Mouse (Mus musculus) embryonic facial prominence, embryonic 15.5 days (tissue): ENCODE results near the gene S1pr4. TPM values are rescaled to one million over a fixed set of nuclear protein-coding genes. Genes with fewer than 3 reads are reported as not detected.

ENCODE experiments used
- ATAC-seq: fragments of 200-750 bp; cut with Nextera tagmentation; 2 replicates; pipeline ENCODE4 v1.8.0; 2017; ENCODE audit warnings: low read depth, moderate TSS enrichment; ENCODE audit not compliant: insufficient number of reproducible peaks, low FRiP score, low TSS enrichment
- H3K27ac ChIP-seq: fragments of 300-500 bp; sonication (generic); replicated peaks from 2 replicates; pipeline ENCODE4 v1.5.1; 2015; ENCODE audit warnings: mild to moderate bottlenecking, inconsistent platforms
- H3K27me3 ChIP-seq: fragments of 300-500 bp; sonication (generic); 2 replicates; pipeline ENCODE4 v1.6.1; 2015; ENCODE audit warnings: inconsistent platforms
- H3K36me3 ChIP-seq: fragments of 300-500 bp; sonication (generic); 2 replicates; pipeline ENCODE4 v1.6.1; 2015; ENCODE audit warnings: mild to moderate bottlenecking, inconsistent platforms
- H3K4me1 ChIP-seq: fragments of 300-500 bp; sonication (generic); 2 replicates; pipeline ENCODE4 v1.6.1; 2015; ENCODE audit warnings: inconsistent platforms
- H3K4me2 ChIP-seq: fragments of 300-500 bp; sonication (generic); replicated peaks from 2 replicates; pipeline ENCODE4 v1.6.1; 2015; ENCODE audit warnings: mild to moderate bottlenecking, inconsistent platforms
- H3K4me3 ChIP-seq: fragments of 300-500 bp; sonication (generic); replicated peaks from 2 replicates; pipeline ENCODE4 v1.5.1; 2015; ENCODE audit warnings: mild to moderate bottlenecking, inconsistent platforms
- H3K9ac ChIP-seq: fragments of 300-500 bp; sonication (generic); 2 replicates; pipeline ENCODE4 v1.6.1; 2015; ENCODE audit warnings: inconsistent platforms
- H3K9me3 ChIP-seq: fragments of 300-500 bp; sonication (generic); replicated peaks from 2 replicates; pipeline ENCODE4 v1.6.1; 2016; ENCODE audit warnings: inconsistent platforms
- WGBS: fragments of 180-500 bp; shearing (Covaris S2); methylation state at CpG from one replicate; pipeline ENCODE4 v1.1.7; 2015; 5-methylcytosine and 5-hydroxymethylcytosine counted together
- polyA plus RNA-seq: library from polyadenylated mRNA; unstranded; fragments of >200 nt; fragmentation: Nextera tagmentation; extraction: Ambion mirVana; gene quantifications from 2 replicates; pipeline ENCODE4 v1.2.1, GENCODE M21; 2015

Gene S1pr4
- polyA plus RNA-seq, 1 experiment from 2014 or later: 1.1 TPM

- no peak for ATAC-seq
- Histone ChIP-seq H3K36me3 (no peaks in the 10 kb centered on the region), H3K27me3 (0 out of 2 replicates have a peak, but pooled peaks cover 3% of the 10 kb centered on the region), H3K4me2 (no peak overlapping the region), H3K27ac (no peak overlapping the region), H3K9me3 (no peaks in the 10 kb centered on the region), H3K9ac (no peak overlapping the region), H3K4me3 (no peak overlapping the region), H3K4me1 (peaks cover 10% of the 10 kb centered on the region; the same call in 1 of the 2 replicates)
- WGBS: 80% methylated on average over 6 of the region's 6 CpGs
Measured at GRCm38 (mm10) chr10:81519227-81519977, 19.5 kb upstream of the S1pr4 start.

- 14% methylated on average over 4 of the region's 4 CpGs for WGBS
- H3K27ac ChIP-seq: no peak overlapping the region
- H3K4me3 ChIP-seq: no peak overlapping the region
- ATAC-seq: peak; percentile 29; the same call in 1 of the 2 replicates
- H3K4me1 ChIP-seq: 0 out of 2 replicates have a peak, but pooled peaks cover 2% of the 10 kb centered on the region
- 0 out of 2 replicates have a peak, but pooled peaks cover 3% of the 10 kb centered on the region for H3K27me3 ChIP-seq
- no peak overlapping the region for H3K9ac ChIP-seq
- no peak overlapping the region for H3K4me2 ChIP-seq
- H3K9me3 ChIP-seq: no peaks in the 10 kb centered on the region
- no peaks in the 10 kb centered on the region for H3K36me3 ChIP-seq
Measured at GRCm38 (mm10) chr10:81518546-81518945, 18.6 kb upstream of the S1pr4 start.

GRCm38 (mm10) chr10:81517227-81517626 is 17.3 kb upstream of the S1pr4 start:
- WGBS: 77% methylated on average over 8 of the region's 8 CpGs
- no peak overlapping the region for H3K4me2 ChIP-seq
- no peaks in the 10 kb centered on the region for H3K36me3 ChIP-seq
- H3K9ac ChIP-seq: no peak overlapping the region
- no peak for ATAC-seq
- no peak overlapping the region for H3K27ac ChIP-seq
- peaks cover 6% of the 10 kb centered on the region; the same call in 1 of the 2 replicates for H3K27me3 ChIP-seq
- H3K9me3 ChIP-seq: no peaks in the 10 kb centered on the region
- no peaks in the 10 kb centered on the region for H3K4me1 ChIP-seq
- no peak overlapping the region for H3K4me3 ChIP-seq

- ATAC-seq: no peak
- WGBS: 87% methylated on average over 5 of the region's 5 CpGs
- H3K4me3 ChIP-seq: no peak overlapping the region
- no peak overlapping the region for H3K9ac ChIP-seq
- H3K36me3 ChIP-seq: no peaks in the 10 kb centered on the region
- peaks cover 15% of the 10 kb centered on the region for H3K27me3 ChIP-seq
- no peak overlapping the region for H3K27ac ChIP-seq
- no peak overlapping the region for H3K4me2 ChIP-seq
- no peaks in the 10 kb centered on the region for H3K4me1 ChIP-seq
- H3K9me3 ChIP-seq: no peaks in the 10 kb centered on the region
Measured at GRCm38 (mm10) chr10:81513798-81514197, 13.9 kb upstream of the S1pr4 start.

GRCm38 (mm10) chr10:81510246-81510810 is 10.4 kb upstream of the S1pr4 start:
- Histone ChIP-seq H3K4me1 (no peaks in the 10 kb centered on the region), H3K27me3 (peaks cover 15% of the 10 kb centered on the region), H3K27ac (no peak overlapping the region), H3K36me3 (no peaks in the 10 kb centered on the region), H3K4me2 (no peak overlapping the region), H3K9ac (no peak overlapping the region), H3K4me3 (no peak overlapping the region), H3K9me3 (no peaks in the 10 kb centered on the region)
- WGBS: 67% methylated on average over 14 of the region's 14 CpGs
- no peak for ATAC-seq

- no peak for ATAC-seq
- H3K4me2 ChIP-seq: no peak overlapping the region
- H3K27ac ChIP-seq: no peak overlapping the region
- H3K9me3 ChIP-seq: no peaks in the 10 kb centered on the region
- H3K4me1 ChIP-seq: peaks cover 3% of the 10 kb centered on the region; the same call in 1 of the 2 replicates
- H3K4me3 ChIP-seq: no peak overlapping the region
- peaks cover 19% of the 10 kb centered on the region for H3K27me3 ChIP-seq
- 73% methylated on average over 13 of the region's 13 CpGs for WGBS
- no peak overlapping the region for H3K9ac ChIP-seq
- no peaks in the 10 kb centered on the region for H3K36me3 ChIP-seq
Measured at GRCm38 (mm10) chr10:81507691-81508489, 8.0 kb upstream of the S1pr4 start.

GRCm38 (mm10) chr10:81507095-81507494 is 7.2 kb upstream of the S1pr4 start:
- Histone ChIP-seq H3K9ac (no peak overlapping the region), H3K4me1 (peaks cover 8% of the 10 kb centered on the region; the same call in 1 of the 2 replicates), H3K27me3 (peaks cover 12% of the 10 kb centered on the region), H3K4me2 (no peak overlapping the region), H3K9me3 (no peaks in the 10 kb centered on the region), H3K4me3 (no peak overlapping the region), H3K27ac (no peak overlapping the region), H3K36me3 (no peaks in the 10 kb centered on the region)
- WGBS: 32% methylated on average over 6 of the region's 6 CpGs
- ATAC-seq: no peak

GRCm38 (mm10) chr10:81505016-81505664 is 5.2 kb upstream of the S1pr4 start:
- WGBS: 75% methylated on average over 15 of the region's 15 CpGs
- H3K4me2 ChIP-seq: no peak overlapping the region
- H3K9me3 ChIP-seq: no peaks in the 10 kb centered on the region
- H3K4me3 ChIP-seq: no peak overlapping the region
- H3K27me3 ChIP-seq: peaks cover 4% of the 10 kb centered on the region; the same call in 1 of the 2 replicates
- ATAC-seq: no peak
- H3K4me1 ChIP-seq: peaks cover 8% of the 10 kb centered on the region; the same call in 1 of the 2 replicates
- H3K27ac ChIP-seq: no peak overlapping the region
- no peaks in the 10 kb centered on the region for H3K36me3 ChIP-seq
- no peak overlapping the region for H3K9ac ChIP-seq

GRCm38 (mm10) chr10:81502658-81503057 is 2.7 kb upstream of the S1pr4 start:
- Histone ChIP-seq H3K27ac (no peak overlapping the region), H3K36me3 (no peaks in the 10 kb centered on the region), H3K4me2 (peak overlapping the region; percentile 55), H3K9me3 (no peaks in the 10 kb centered on the region), H3K27me3 (peaks cover 4% of the 10 kb centered on the region; the same call in 1 of the 2 replicates), H3K4me3 (peak overlapping the region; percentile 27), H3K9ac (no peak overlapping the region), H3K4me1 (peaks cover 8% of the 10 kb centered on the region; the same call in 1 of the 2 replicates)
- WGBS: 10% methylated on average over 36 of the region's 36 CpGs
- no peak for ATAC-seq

- no peak overlapping the region for H3K4me3 ChIP-seq
- peaks cover 4% of the 10 kb centered on the region; the same call in 1 of the 2 replicates for H3K27me3 ChIP-seq
- peaks cover 14% of the 10 kb centered on the region; the same call in 1 of the 2 replicates for H3K4me1 ChIP-seq
- no peak overlapping the region for H3K4me2 ChIP-seq
- H3K9me3 ChIP-seq: no peaks in the 10 kb centered on the region
- WGBS: 82% methylated on average over 5 of the region's 5 CpGs
- no peak overlapping the region for H3K9ac ChIP-seq
- no peaks in the 10 kb centered on the region for H3K36me3 ChIP-seq
- no peak overlapping the region for H3K27ac ChIP-seq
- ATAC-seq: no peak
Measured at GRCm38 (mm10) chr10:81501863-81502262, 1.9 kb upstream of the S1pr4 start.
